Mouse (Mus musculus) midbrain, postnatal 0 days (tissue): Measurements from ENCODE around the gene Edaradd. TPM values are rescaled to one million over a fixed set of nuclear protein-coding genes. Genes with fewer than 3 reads are reported as not detected.

Experiments
- ATAC-seq: fragments of 200-750 bp; cut with Nextera tagmentation; 2 replicates; pipeline ENCODE4 v1.8.0; 2017; ENCODE audit warnings: moderate number of reproducible peaks, mild to moderate bottlenecking, moderate TSS enrichment, moderate library complexity; ENCODE audit not compliant: low FRiP score
- DNase-seq: peaks from one replicate; pipeline ENCODE4 v3.0.0-alpha.2; 2015; ENCODE audit warnings: low spot score
- H3K27ac ChIP-seq: fragments of 300-500 bp; sonication (generic); 2 replicates; pipeline ENCODE4 v1.5.1; 2014; ENCODE audit warnings: low read depth, mild to moderate bottlenecking, low read length, mixed read lengths
- H3K27me3 ChIP-seq: fragments of 300-500 bp; sonication (generic); 2 replicates; pipeline ENCODE4 v1.6.1; 2014; ENCODE audit warnings: low read length, control low read depth, mixed read lengths; ENCODE audit not compliant: insufficient read depth
- H3K36me3 ChIP-seq: fragments of 300-500 bp; sonication (generic); 2 replicates; pipeline ENCODE4 v1.6.1; 2014; ENCODE audit warnings: low read length, control low read depth, mixed read lengths; ENCODE audit not compliant: insufficient read depth
- H3K4me1 ChIP-seq: fragments of 300-500 bp; sonication (generic); 2 replicates; pipeline ENCODE4 v1.6.1; 2014; ENCODE audit warnings: mild to moderate bottlenecking, control low read depth, antibody characterized with exemption, low read length, mixed read lengths; ENCODE audit not compliant: insufficient read depth
- H3K4me2 ChIP-seq: fragments of 300-500 bp; sonication (generic); 2 replicates; pipeline ENCODE4 v1.6.1; 2014; ENCODE audit warnings: low read depth, mild to moderate bottlenecking, low read length, mixed read lengths; ENCODE audit not compliant: poor library complexity, severe bottlenecking
- H3K4me3 ChIP-seq: fragments of 300-500 bp; sonication (generic); 2 replicates; pipeline ENCODE4 v1.5.1; 2014; ENCODE audit warnings: low read depth, mild to moderate bottlenecking, low read length, moderate library complexity
- H3K9ac ChIP-seq: fragments of 300-500 bp; sonication (generic); replicated peaks from 2 replicates; pipeline ENCODE4 v1.6.1; 2014; ENCODE audit warnings: mild to moderate bottlenecking, low read length, moderate library complexity, mixed read lengths; ENCODE audit not compliant: poor library complexity, severe bottlenecking
- H3K9me3 ChIP-seq: fragments of 300-500 bp; sonication (generic); 2 replicates; pipeline ENCODE4 v1.6.1; 2016; ENCODE audit warnings: low read length, control low read depth
- CTCF ChIP-seq: IDR thresholded peaks from 2 replicates; pipeline ENCODE4 v1.5.1; 2016; ENCODE audit warnings: antibody characterized with exemption, mild to moderate bottlenecking
- WGBS: fragments of 180-500 bp; shearing (Covaris S2); extraction: QIAGEN DNeasy Blood & Tissue Kit; methylation state at CpG from one replicate; pipeline ENCODE4 v1.1.7; 2014; 5-methylcytosine and 5-hydroxymethylcytosine counted together
- polyA plus RNA-seq: library from polyadenylated mRNA; unstranded; fragments of >200 nt; fragmentation: Nextera tagmentation; extraction: Ambion mirVana; gene quantifications from 2 replicates; pipeline ENCODE4 v1.2.1, GENCODE M21; 2015
- total RNA-seq: library from RNA; depleted of rRNA; stranded (reverse); fragments of >200 nt; gene quantifications from 2 replicates; pipeline ENCODE4 v1.2.3, GENCODE M21; 2014

Gene Edaradd
- total and polyA plus RNA-seq, 2 experiments from 2014 or later, result 1.4 TPM

DNA sequence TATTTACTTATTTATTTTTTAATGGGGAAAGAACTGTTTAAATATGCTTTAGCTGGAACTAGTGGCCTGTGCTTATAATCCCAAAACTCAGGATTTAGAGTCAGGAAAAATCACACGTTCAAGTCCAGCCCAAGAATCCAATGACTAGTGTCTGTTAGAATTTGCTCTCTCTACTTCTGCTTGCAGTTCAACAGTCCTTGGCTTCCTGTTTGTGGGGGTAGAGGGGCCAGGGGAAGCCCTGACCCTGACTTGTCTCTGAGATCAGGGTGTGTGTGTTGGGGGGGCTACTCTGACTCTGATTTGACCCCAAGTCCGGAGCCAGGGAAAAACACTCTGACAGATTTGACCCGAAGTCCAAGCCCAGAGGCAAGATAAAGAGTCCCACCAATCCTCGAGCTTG lies 5.4 kb upstream of the Edaradd start:
- ATAC-seq (no peak), DNase-seq (no peak)
- H3K9me3 ChIP-seq, result no peaks in the 10 kb centered on the region
- no peaks in the 10 kb centered on the region for H3K4me1 ChIP-seq
- no peaks in the 10 kb centered on the region for H3K36me3 ChIP-seq
- no peak for TF ChIP-seq CTCF
- no peak overlapping the region for H3K9ac ChIP-seq
- 0 out of 2 replicates have a peak, but pooled peaks cover 6% of the 10 kb centered on the region for H3K27me3 ChIP-seq
- H3K4me3 ChIP-seq, result no peak overlapping the region
- H3K27ac ChIP-seq, result no peak overlapping the region
- H3K4me2 ChIP-seq, result no peak overlapping the region
- WGBS, result 89% methylated on average over 4 of the region's 4 CpGs

DNA sequence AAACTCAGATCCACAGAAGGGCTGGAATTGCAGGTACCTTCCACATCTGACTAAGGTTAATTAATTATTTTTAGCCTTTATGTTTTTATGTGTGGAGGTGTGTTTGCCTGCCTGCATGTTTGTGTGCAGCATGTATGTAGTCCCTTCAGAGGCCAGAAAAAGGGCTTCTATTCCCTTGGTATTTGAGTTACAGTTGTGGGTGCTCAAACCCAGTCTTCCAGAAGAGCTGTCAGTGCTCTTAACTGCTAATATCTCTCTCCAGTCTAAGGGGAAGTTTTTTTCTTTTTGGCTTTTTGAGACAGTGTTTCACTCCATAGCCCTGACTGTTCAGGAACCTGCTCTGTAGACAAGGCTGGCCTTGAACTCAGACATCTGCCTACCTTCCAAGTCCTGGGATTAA lies 2.1 kb upstream of the Edaradd start:
- Histone ChIP-seq H3K4me1 (no peaks in the 10 kb centered on the region), H3K27me3 (0 out of 2 replicates have a peak, but pooled peaks cover 6% of the 10 kb centered on the region), H3K9ac (no peak overlapping the region), H3K4me2 (no peak overlapping the region), H3K9me3 (no peaks in the 10 kb centered on the region), H3K4me3 (no peak overlapping the region), H3K36me3 (no peaks in the 10 kb centered on the region), H3K27ac (no peak overlapping the region)
- DNase-seq (no peak), ATAC-seq (no peak)
- TF ChIP-seq CTCF, result no peak

DNA sequence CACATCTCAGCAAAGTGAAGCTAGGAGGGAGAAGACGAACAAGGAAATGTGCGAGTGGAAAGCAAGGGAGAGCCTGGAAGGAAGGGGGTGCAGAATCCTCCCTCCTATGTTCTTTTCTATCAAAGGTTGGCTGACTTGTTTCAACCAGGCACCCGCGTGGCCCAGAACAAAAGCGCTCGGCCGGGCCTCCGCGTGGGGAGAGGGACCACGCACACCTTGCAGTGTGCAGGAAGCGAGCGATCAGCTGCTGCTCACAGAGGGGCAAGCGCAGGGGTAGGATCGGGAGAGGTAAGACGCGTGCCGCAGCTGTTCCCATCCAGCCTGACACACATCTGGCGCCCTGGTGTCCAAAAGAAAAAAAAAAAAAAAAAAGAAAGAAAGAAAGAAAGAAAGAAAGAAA lies 867 bp downstream of the Edaradd start:
- ATAC-seq (no peak), DNase-seq (no peak)
- Histone ChIP-seq H3K27me3 (0 out of 2 replicates have a peak, but pooled peaks cover 6% of the 10 kb centered on the region), H3K27ac (no peak overlapping the region), H3K9ac (0 out of 2 replicates have a peak overlapping the region, but pooled peaks have one; percentile 33), H3K4me2 (peak overlapping the region; percentile 96), H3K9me3 (no peaks in the 10 kb centered on the region), H3K36me3 (no peaks in the 10 kb centered on the region), H3K4me1 (no peaks in the 10 kb centered on the region), H3K4me3 (peak overlapping the region; percentile 49)
- no peak for TF ChIP-seq CTCF
- under 1% methylated on average over 18 of the region's 18 CpGs for WGBS

DNA sequence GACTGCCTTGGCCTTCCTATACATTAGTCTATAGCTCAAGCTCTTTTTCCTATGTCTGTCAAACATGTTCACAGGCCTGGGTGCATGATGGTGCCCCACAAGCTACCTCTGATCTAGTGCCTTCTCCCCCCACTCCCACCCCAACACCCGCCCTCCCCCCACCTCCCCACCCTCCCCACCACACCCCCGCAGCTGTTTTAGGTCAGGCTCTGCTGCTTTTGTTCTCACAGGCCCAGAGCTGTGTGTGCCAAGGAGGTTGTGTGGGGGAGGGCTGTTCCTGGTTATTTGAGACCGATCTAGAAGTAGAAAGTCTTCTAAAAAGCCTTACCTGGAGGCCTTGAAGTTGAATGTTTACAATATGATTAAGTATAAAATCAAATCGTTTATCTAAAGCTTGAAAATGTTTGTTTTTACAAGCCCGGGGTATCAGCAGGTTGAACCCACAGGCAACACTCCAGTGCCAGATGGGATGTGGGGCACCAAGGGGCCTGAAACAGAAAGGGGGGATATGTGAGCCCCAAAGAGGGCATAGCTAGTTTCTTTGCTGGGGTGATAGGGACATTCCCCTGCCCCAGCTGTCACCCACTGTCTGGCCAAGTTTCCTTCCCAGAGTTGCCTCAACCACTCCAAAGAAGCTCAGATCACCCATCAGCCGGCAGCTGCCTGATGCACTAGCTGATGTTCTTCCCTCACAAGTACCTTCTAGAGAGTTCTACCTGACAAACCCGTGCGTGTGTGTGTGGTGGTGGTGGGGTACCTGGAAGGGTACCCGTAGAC lies 8.9 kb downstream of the Edaradd start:
- H3K4me1 ChIP-seq, result no peaks in the 10 kb centered on the region
- no peak overlapping the region for H3K27ac ChIP-seq
- H3K27me3 ChIP-seq, result no peaks in the 10 kb centered on the region
- H3K4me3 ChIP-seq, result no peak overlapping the region
- H3K4me2 ChIP-seq, result no peak overlapping the region
- WGBS, result 80% methylated on average over 9 of the region's 9 CpGs
- H3K36me3 ChIP-seq, result no peaks in the 10 kb centered on the region
- H3K9me3 ChIP-seq, result no peaks in the 10 kb centered on the region
- no peak for ATAC-seq
- no peak overlapping the region for H3K9ac ChIP-seq
- TF ChIP-seq CTCF, result no peak
- DNase-seq, result no peak

DNA sequence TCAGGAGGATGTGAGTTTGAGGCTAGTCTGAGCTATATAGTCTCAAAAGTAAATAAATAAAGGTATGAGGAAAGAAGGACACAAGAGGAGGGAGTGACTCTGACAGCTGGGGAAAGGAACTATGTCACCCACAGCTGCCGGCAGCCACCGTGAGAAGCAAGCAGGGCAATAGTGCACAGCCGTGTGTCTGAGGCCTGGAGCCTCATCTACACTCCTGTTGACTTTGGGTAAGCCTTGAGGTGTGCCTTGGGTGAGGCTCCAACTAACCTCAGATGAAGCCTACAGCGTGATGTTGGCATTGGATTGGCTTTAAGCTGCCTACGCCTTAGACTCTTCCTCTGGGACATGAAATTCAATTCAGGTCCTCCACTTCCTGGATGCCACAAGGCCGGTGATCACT lies 10.2 kb downstream of the Edaradd start:
- no peak for TF ChIP-seq CTCF
- no peak for DNase-seq
- no peak overlapping the region for H3K27ac ChIP-seq
- no peak overlapping the region for H3K9ac ChIP-seq
- H3K27me3 ChIP-seq, result no peaks in the 10 kb centered on the region
- no peaks in the 10 kb centered on the region for H3K36me3 ChIP-seq
- 90% methylated on average over 6 of the region's 6 CpGs for WGBS
- no peaks in the 10 kb centered on the region for H3K9me3 ChIP-seq
- no peaks in the 10 kb centered on the region for H3K4me1 ChIP-seq
- no peak for ATAC-seq
- H3K4me2 ChIP-seq, result no peak overlapping the region
- H3K4me3 ChIP-seq, result no peak overlapping the region

DNA sequence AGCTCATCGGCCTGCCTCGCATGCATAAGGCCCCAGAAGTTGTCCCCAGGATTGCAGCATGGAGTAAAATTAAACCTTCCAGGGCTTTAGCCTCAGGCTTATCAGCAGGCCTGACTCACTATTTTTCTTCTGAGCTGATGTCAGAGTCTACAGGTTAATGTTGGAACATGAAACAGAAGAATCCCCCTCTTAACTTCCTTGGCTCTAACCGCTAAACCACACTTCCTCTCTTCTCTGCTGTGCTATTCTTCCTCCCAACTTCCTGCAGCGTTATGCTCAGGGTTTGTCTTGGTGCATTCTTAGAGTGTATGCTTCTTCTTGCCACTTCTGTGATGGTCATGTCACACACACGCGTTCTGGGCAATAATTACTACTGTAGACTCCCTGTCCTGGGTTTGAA lies 12.8 kb downstream of the Edaradd start:
- no peak for ATAC-seq
- Histone ChIP-seq H3K4me3 (no peak overlapping the region), H3K27ac (no peak overlapping the region), H3K9ac (no peak overlapping the region), H3K36me3 (no peaks in the 10 kb centered on the region), H3K27me3 (no peaks in the 10 kb centered on the region), H3K4me2 (no peak overlapping the region), H3K4me1 (no peaks in the 10 kb centered on the region), H3K9me3 (no peaks in the 10 kb centered on the region)
- 87% methylated on average over 6 of the region's 6 CpGs for WGBS
- no peak for TF ChIP-seq CTCF
- no peak for DNase-seq
